Mouse (Mus musculus): ENCODE results near the gene Cep131. TPM values are rescaled to one million over a fixed set of nuclear protein-coding genes. Genes with fewer than 3 reads are reported as not detected.
A peak's percentile ranks its signal among the peaks of the same experiment; 100 is the strongest.

The Cep131 gene
- polyA plus RNA-seq, 1 experiment: 10.1 TPM

- no peak overlapping the region for H3K27ac ChIP-seq (ENCODE audit: insufficient read depth, low read length)
- no peak overlapping the region for H3K4me3 ChIP-seq (ENCODE audit: insufficient read depth, low read length)
- TF ChIP-seq CTCF (IDR thresholded peaks at IDR 0.05; ENCODE audit: borderline replicate concordance, insufficient read depth, low read length) (peak; percentile 54; the same call in 1 of the 2 replicates), POLR2A (IDR thresholded peaks at IDR 0.05; ENCODE audit: low read depth, low read length) (no peak)
- H3K4me1 ChIP-seq (ENCODE audit: control insufficient read depth, insufficient read depth, low read length): peaks cover 5% of the 10 kb centered on the region; the same call in 1 of the 2 replicates
Measured at GRCm38 (mm10) chr11:120101036-120101435, 14.4 kb upstream of the Cep131 start.

GRCm38 (mm10) chr11:120098588-120099511 lies 12.2 kb upstream of the Cep131 start, which contains the start of the genes Tepsin and Ndufaf8:
TSS of gene Tepsin (minus strand) at chr11:120098731.
TSS of gene Ndufaf8 (plus strand) at chr11:120098928.
- peak within 1 kb of the TSS; percentile 63 for H3K27ac ChIP-seq (ENCODE audit: insufficient read depth, low read length)
- peaks cover 5% of the 10 kb centered on the region; the same call in 1 of the 2 replicates for H3K4me1 ChIP-seq (ENCODE audit: control insufficient read depth, insufficient read depth, low read length)
- peak; percentile 60 for TF ChIP-seq POLR2A (IDR thresholded peaks at IDR 0.05; ENCODE audit: low read depth, low read length)
- TF ChIP-seq CTCF (IDR thresholded peaks at IDR 0.05; ENCODE audit: borderline replicate concordance, insufficient read depth, low read length): no peak
- H3K4me3 ChIP-seq (ENCODE audit: insufficient read depth, low read length): peak within 1 kb of the TSS; percentile 70

GRCm38 (mm10) chr11:120092817-120093591 lies 6.4 kb upstream of the Cep131 start:
- TF ChIP-seq CTCF (IDR thresholded peaks at IDR 0.05; ENCODE audit: borderline replicate concordance, insufficient read depth, low read length) (peak; percentile 26; the same call in 1 of the 2 replicates), POLR2A (IDR thresholded peaks at IDR 0.05; ENCODE audit: low read depth, low read length) (no peak)
- H3K4me3 ChIP-seq (ENCODE audit: insufficient read depth, low read length): no peak overlapping the region
- no peak overlapping the region for H3K27ac ChIP-seq (ENCODE audit: insufficient read depth, low read length)
- peaks cover 5% of the 10 kb centered on the region; the same call in 1 of the 2 replicates for H3K4me1 ChIP-seq (ENCODE audit: control insufficient read depth, insufficient read depth, low read length)

GRCm38 (mm10) chr11:120090661-120091060 lies 4.0 kb upstream of the Cep131 start:
- TF ChIP-seq POLR2A (IDR thresholded peaks at IDR 0.05; ENCODE audit: low read depth, low read length): no peak
- no peak for TF ChIP-seq CTCF (IDR thresholded peaks at IDR 0.05; ENCODE audit: borderline replicate concordance, insufficient read depth, low read length)
- H3K27ac ChIP-seq (ENCODE audit: insufficient read depth, low read length): no peak overlapping the region

GRCm38 (mm10) chr11:120085891-120086627 lies 568 bp downstream of the Cep131 start:
- H3K4me1 ChIP-seq (ENCODE audit: control insufficient read depth, insufficient read depth, low read length): no peaks in the 10 kb centered on the region
- TF ChIP-seq CTCF (IDR thresholded peaks at IDR 0.05; ENCODE audit: borderline replicate concordance, insufficient read depth, low read length) (no peak), POLR2A (IDR thresholded peaks at IDR 0.05; ENCODE audit: low read depth, low read length) (no peak)
- peak overlapping the region; percentile 68 for H3K4me3 ChIP-seq (ENCODE audit: insufficient read depth, low read length)
- H3K27ac ChIP-seq (ENCODE audit: insufficient read depth, low read length): no peak overlapping the region

More at GRCm38 (mm10) chr11:120090661-120091060, 4.0 kb upstream of the Cep131 start:
- Histone ChIP-seq H3K4me3 (ENCODE audit: insufficient read depth, low read length) (no peak overlapping the region), H3K4me1 (ENCODE audit: control insufficient read depth, insufficient read depth, low read length) (no peaks in the 10 kb centered on the region)

- TF ChIP-seq CTCF (IDR thresholded peaks at IDR 0.05; ENCODE audit: borderline replicate concordance, insufficient read depth, low read length) (no peak), POLR2A (IDR thresholded peaks at IDR 0.05; ENCODE audit: low read depth, low read length) (no peak)
- H3K4me3 ChIP-seq (ENCODE audit: insufficient read depth, low read length): no peak overlapping the region
- H3K4me1 ChIP-seq (ENCODE audit: control insufficient read depth, insufficient read depth, low read length): no peaks in the 10 kb centered on the region
- no peak overlapping the region for H3K27ac ChIP-seq (ENCODE audit: insufficient read depth, low read length)
Measured at GRCm38 (mm10) chr11:120080282-120080681, 6.3 kb downstream of the Cep131 start.

GRCm38 (mm10) chr11:120076191-120076590 lies 10.4 kb downstream of the Cep131 start:
- no peak for TF ChIP-seq POLR2A (IDR thresholded peaks at IDR 0.05; ENCODE audit: low read depth, low read length)
- TF ChIP-seq CTCF (IDR thresholded peaks at IDR 0.05; ENCODE audit: borderline replicate concordance, insufficient read depth, low read length): no peak
- Histone ChIP-seq H3K27ac (ENCODE audit: insufficient read depth, low read length) (no peak overlapping the region), H3K4me1 (ENCODE audit: control insufficient read depth, insufficient read depth, low read length) (no peaks in the 10 kb centered on the region), H3K4me3 (ENCODE audit: insufficient read depth, low read length) (no peak overlapping the region)

GRCm38 (mm10) chr11:120072986-120073647 lies 13.5 kb downstream of the Cep131 start:
- TF ChIP-seq POLR2A (IDR thresholded peaks at IDR 0.05; ENCODE audit: low read depth, low read length) (no peak), CTCF (IDR thresholded peaks at IDR 0.05; ENCODE audit: borderline replicate concordance, insufficient read depth, low read length) (no peak)
- Histone ChIP-seq H3K27ac (ENCODE audit: insufficient read depth, low read length) (no peak overlapping the region), H3K4me3 (ENCODE audit: insufficient read depth, low read length) (no peak overlapping the region), H3K4me1 (ENCODE audit: control insufficient read depth, insufficient read depth, low read length) (no peaks in the 10 kb centered on the region)
